Mouse (Mus musculus) hindlimb bud, embryonic 11.5 days (tissue): ENCODE results near the gene Myo18b.

Source experiments
- DNase-seq: peaks from one replicate; pipeline ENCODE4 v3.0.0-alpha.2; 2012; ENCODE audit warnings: low read depth, low spot score; ENCODE audit errors: extremely low spot score

Gene Myo18b

DNA sequence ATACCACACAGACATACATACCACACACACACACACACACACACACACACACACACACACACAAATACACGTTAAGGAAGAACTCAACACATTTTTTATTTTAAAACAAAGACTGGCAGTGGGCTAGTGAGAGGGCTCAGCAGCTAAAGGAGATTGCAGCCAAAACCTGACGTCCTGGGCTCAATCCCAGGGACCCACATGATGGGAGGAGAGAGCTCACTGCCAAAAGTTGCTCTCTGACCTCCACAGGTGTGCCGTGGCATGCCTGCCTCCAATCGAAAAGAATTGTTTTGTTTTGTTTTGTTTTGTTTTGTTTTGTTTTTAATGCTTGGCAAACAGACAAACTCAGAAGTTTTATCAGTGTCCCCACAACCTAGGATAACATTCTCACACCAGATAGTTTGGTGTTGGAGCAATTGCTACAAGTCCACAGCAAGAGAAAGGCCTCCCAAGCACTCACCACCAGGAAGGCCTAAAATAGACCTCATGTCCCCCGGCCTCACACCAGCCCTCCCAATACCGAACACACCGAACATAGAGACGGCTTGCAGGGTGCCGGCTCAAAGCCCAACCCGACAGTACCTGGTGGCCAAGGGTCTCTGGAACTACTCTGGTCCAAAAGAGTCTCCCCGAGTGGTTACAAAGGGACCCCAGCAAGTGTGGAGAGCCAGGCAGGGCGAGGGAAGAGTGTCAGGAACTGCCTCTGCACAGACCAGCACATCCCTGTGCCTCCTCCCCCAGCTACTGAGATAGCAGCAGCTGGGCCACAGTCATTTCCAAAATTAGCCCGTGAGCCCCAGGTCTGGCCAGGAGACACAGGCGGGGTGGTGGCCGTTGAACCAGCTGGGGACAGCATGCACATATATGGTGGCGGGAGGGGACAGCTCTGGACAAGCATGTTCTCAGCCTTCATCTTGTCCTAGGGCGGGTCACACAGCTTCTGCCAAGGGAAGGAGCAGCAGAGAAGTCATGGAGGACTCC lies at the start of gene Myo18b:
Gene Myo18b (minus strand): TSS at position 689 of the 981 bp plus-strand sequence.
- DNase-seq = no peak

DNA sequence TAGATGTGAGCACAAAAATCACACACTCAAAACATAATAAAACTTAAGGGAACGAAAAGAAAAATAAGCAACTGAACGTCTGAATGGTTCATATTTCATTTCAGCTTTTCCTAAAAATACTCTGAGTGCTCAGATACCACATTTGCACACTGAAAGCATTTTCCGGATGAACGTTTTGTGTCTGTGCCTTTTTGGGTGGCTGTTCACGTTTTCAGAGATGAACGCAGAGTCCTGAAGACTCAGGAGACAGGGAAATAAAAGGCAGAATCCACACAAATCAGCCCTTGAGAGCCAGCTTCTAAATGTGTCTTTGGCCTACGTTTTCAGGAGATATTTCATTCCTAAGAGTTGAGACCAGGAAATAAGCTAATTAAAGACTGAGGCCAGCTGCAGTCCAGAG lies 49.8 kb upstream of the Myo18b start:
- no peak for DNase-seq

DNA sequence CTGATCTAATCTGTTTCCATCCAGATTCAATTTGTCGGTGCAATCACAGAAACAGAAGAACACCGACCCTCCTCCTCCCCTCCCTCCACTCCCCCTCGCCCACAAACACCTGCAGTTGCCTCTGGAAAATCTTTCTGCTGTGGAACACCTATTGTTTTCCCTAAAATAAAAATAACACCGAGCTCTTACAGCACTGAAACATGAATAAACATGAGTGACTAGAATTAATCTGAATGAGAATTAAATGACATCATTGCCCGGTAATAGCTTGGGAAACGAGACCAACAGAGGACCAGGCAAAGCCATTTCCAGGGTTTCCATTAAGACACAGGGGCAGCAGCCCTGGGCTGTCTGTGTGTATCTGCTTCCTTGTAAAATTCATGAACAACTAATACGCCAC lies 46.1 kb upstream of the Myo18b start:
- no peak for DNase-seq

DNA sequence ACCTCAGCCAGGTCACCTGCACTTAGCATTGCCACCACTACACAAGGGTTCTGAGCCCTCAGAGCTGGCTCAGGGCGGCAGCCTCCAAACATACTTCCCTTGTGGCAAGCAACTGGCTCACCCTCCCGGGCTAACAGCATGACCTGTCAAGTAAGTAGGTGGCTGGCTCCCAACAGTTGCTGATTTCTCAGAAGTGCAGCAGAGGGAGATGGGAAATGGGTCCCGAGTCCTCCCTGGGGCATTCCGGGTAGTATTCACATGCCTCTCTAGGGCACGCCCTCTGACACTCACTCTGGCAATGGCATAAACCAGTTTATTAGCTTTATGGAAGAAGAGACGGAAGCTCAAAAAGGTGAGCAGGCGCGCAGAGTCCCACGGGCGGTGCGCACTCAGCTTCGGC lies 44.8 kb upstream of the Myo18b start:
- DNase-seq = no peak

DNA sequence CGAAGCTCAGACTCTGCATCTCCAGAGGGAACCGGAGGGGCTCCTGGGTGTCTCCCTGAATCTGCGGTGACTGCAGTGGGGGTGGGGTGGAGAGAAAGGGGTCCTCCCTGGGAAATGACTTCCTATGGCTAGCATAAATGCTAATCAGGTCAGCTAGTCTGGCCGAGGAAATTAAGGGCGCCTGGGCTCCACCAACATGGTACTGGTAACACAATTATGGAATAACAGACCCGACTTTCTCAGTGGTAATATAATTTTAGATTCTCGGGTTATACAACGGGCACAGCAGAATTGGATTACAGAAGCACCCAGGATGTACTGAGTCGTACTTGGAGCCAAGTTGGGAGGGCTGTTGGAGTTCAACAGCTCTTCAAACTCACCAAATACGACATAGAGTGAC lies 40.5 kb upstream of the Myo18b start:
- DNase-seq = no peak

DNA sequence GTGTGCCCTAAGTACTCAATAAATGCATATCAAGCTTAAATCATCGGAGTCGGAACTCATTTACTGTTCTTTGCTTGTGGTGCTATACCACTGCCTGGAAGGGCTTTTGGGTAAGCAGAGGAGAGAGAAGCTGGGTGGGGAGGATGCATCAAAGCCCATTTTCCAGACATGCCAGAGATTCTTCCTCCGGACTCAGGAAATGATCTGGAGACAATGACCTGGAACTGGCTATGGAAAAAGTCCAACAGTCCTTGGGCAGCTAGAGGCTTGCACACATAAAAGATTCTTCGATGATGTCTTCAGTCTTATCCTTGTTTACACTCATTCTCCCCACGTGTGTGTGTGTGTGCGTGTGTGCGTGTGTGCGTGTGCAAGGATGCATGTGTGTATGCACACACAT lies 39.3 kb upstream of the Myo18b start:
- no peak for DNase-seq

DNA sequence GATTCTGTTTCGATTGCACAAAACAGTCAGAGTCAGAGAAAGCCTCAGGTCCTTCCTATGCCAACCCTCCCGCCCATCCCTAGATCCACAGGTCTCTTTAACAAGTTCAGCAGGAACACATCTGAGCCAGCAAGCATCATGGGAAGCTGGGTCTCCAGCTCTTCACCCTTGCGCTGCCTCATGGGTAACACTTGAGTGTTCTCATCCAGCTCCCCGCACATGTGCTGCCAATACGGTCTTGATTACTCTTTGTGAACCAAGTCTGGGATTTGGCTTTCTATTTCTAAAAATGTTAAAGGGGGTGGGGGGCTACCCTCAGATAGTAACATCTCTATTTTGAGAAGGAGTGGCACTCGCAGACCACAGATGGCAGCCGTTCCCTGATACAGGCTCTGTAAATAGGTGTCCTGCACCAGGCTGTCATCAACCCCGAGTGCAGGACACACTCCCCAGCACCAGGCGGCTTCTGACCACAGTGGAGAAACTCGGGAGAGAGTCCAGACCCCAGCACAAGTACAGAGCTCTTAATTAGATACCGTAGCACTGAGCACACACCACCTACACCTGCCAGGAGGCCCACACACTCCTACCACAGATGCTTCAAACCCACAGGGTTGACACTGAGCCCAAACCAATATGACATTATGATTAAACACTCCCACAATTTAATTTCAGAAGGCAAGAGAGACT lies 36.9 kb upstream of the Myo18b start:
- no peak for DNase-seq

DNA sequence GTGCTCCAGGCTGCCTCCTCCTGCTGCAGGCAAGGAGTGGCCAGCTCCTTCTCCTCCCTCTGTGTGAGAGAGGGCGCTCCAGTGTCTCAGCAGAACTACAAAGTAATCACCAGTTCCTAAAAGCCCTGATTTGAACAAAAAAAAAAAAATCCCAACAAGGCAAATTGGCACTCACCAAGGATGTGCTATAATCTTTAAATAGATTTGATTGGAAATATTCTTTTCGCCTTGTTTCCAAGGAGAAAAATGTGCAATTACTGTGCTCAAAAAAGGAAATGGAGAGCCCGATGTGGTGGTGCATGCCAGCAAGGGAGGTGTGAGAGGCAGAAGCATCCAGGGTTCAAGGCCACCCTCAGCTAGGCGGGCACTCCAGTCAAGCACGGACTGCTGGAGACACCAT lies 35.7 kb upstream of the Myo18b start:
- no peak for DNase-seq

DNA sequence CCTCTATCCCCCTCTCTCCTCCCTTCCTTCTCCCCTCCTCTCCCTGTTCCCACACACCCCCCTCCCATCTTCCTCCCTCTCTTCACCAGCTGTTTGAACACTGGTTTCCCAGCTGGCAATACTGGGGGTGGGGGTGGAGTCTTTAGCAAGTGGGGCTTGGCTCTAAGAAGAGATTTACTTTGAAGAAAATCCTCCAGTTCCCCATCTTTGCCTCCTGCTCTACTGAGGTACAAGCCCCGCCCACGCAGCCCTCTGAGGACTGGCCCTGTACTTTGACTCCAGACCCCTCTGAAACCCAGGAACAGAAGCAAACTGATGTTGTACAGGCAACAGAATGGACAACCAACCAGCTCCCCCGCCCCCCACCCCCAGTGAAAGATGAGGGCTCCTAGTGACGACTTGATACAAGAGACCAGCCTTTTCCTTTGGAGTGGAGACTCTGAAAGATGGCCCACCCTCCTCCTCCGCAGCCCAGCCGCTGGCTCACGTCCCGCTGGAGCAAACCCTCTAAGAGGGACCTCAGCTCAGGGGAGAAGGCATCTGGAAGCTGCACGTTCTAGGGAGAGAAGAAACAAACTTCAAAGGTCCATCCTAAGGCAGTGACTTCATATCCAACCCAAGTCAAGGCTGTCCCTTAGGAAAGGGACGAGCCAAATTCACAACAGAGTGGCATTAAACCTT lies 32.2 kb upstream of the Myo18b start:
- no peak for DNase-seq

DNA sequence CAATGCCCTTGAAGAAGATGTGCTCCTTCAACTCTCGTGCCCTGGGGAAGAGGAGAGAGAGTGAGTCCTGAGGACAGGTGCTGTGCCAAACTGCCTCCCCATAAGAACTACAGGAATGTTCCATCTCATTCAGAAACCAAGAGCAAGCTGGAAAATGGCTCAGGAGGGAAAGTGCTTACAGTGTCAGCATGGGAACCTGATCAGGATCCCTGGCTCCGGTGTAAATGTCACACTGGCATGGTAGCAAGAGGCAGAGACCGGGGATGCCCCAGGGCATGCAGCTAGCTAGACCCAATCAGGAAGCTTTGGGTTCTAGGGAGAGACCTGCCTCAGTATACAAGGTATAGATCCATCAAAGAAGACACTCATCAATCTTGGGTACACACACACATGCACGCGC lies 29.3 kb upstream of the Myo18b start:
- no peak for DNase-seq

DNA sequence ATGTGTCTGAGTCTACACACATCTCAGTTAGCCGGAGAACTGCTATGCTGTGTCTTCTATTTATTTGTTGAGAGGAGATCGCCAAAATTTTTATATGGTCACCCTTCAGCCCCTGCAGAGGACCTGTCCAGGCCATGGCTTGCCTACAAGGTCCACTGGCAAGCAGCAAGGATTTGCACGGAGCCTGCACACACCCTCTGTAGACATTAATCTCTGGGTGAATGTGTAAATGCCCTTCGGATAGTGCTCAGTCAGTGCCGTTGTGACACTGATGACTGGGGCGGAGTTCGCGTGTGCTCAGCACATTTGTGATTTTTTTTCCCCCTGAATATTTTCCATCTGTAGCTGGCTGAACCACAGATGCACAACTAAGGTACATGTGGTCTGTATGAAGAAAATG lies 28.6 kb upstream of the Myo18b start:
- no peak for DNase-seq

DNA sequence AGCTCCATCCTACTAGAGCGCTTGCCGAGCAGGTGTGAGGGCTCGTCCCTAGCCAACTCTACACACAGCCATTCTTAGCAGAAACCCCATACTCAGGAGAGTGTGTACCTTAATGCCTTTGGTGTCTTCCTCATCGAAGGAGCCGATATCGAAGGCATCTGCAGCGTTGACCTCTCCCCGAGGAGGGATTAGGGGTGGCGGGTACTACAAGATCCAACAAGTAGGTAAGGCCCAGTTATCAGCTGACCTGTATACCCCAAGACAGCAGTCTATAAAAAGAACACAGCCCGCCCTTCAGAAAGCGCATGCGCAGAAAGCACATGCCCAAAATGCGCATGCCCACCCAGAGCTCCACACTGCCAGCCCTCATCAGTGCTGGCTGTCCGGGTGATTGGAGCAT lies 27.7 kb upstream of the Myo18b start:
- DNase-seq = no peak

DNA sequence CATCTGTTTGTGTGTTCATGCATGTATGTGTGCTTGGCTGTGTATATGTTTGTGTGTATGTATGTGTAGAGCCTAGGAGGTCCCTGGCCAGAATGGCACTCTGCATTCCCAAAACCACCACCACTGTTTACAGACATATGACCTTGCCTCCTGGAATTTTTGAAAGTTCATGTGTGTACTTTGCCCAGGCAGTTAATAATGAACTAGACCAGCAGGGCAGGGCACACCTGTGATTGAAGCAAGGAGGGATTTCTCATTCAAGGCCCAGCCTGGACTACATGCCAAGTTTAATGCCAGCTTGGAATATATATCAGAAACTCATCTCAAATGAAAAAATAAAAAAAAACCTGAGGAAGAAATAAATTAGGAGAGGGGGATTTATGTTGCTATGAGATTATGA lies 25.8 kb upstream of the Myo18b start:
- DNase-seq = no peak

DNA sequence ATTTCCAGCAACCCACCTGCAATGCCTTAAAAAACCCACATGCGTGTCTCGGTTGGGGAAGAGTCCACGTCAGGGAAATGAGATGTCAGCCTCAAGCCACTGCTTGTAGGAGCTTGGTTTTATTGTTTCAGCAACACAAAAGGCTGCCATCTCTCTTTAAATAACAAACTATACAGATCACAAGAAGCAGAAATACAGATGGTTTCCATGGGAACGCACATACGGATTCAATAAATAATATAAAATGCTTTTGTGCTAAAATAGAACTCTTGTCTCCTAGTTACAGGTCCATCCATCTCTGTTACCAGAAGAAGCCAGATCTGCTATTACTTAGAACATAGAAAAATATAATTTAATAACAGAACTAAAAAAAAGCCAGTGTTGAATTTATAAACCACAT lies 14.2 kb upstream of the Myo18b start:
- DNase-seq = no peak

DNA sequence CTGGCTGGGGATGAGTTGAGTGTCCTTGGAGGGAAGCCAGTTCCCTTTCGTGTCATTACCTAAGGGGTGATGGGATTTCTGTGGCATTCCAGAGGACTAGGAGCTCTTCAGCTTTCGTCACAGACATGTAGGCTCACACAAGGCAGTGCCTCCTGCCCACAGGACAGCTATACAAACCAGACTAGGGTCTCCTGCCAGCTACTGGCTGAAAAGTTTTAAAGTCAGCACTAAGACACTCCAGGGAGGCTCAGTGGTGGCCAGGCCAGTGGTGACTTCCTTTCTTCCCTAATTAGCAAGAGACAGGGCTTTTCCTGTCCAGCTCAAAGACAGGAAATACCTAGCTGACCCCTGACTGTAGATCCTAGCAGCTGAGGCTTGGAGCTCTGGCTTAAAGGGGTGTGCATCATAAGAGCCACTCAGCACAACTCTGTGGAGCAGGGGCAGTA lies 12.0 kb upstream of the Myo18b start:
- no peak for DNase-seq

DNA sequence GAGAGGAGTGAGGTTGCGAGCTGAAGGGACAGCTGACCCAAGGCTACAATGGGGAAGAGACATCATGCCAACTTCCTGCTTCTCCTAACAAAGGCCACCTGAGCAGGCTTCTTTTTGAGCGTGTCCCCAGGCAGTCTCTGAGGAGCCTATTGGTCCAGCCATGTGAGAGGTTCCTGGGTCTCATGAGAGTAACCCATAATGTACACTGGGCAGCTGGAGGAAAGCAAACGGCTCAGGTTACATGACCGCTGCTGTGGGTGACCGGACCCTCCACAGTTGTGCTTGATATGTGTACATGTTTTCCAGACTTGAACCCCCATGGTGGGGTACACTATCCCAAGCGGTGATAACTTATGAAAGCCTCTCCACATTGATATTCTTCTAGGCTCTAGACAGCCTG lies 11.3 kb upstream of the Myo18b start:
- DNase-seq = no peak

DNA sequence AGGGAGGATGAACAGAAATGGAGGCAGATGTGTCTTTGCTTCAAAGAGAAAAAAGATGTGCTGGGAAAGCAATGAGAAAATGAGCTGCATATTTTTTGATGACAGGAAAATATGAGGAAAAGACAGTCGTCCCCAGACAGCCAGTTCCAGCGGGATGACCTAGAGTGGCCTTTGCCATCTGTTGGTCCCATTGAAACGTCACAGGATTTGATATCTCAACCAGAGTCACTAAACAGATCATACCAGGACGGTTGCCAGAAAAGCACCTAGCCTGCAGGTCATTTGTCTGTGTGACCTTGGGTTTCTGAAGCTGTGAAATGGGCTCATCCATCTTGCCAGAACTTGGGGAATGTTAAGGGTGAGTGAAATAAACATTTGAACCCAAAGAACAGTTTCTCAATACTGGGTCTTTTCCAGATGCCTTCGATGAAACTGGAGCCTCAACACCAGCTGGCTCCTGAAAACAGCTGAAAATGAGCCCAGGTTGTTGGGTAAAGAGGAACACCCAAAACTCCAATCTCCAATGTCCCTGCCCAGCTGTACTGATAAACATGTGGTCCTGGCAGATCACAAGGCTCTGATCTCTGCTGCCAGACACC lies 2.6 kb downstream of the Myo18b start:
- DNase-seq = no peak

DNA sequence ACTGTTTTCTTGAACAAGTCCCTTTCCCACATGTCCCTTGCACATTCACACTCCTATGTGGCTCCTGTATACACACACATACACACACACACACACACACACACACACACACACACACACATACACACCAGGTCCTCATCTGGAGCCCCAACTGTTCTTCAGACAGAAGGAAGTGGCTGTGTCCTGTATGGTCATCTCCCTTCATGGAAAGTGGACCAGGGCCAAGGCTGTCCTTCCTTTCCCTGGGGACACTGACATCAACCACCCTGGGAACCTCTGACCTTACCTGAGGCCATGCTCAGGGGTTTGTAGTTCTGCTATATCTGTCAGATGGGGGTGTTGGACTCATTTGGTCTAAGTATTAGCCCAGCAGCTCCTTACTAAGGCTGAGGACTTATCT lies 3.8 kb downstream of the Myo18b start:
- no peak for DNase-seq

DNA sequence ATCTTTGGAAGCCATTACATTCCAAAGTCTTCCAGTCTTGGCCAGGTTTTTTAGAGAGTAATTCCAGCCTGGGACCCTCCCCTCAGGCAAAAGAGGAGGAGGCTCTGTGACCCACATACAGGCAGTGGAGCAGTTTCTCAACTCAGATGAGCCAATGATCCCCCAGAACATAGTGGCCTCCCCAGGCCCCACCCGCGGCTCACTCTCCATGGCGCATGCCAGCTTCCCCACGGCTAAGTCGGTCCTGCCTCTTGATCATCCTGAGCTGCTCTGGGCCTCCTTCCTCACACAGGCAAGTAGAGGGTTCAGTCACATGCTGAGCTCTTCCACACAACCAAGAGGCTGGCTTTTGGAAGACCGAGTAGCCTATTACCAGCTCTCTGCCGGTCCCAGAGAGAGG lies 7.5 kb downstream of the Myo18b start:
- no peak for DNase-seq

DNA sequence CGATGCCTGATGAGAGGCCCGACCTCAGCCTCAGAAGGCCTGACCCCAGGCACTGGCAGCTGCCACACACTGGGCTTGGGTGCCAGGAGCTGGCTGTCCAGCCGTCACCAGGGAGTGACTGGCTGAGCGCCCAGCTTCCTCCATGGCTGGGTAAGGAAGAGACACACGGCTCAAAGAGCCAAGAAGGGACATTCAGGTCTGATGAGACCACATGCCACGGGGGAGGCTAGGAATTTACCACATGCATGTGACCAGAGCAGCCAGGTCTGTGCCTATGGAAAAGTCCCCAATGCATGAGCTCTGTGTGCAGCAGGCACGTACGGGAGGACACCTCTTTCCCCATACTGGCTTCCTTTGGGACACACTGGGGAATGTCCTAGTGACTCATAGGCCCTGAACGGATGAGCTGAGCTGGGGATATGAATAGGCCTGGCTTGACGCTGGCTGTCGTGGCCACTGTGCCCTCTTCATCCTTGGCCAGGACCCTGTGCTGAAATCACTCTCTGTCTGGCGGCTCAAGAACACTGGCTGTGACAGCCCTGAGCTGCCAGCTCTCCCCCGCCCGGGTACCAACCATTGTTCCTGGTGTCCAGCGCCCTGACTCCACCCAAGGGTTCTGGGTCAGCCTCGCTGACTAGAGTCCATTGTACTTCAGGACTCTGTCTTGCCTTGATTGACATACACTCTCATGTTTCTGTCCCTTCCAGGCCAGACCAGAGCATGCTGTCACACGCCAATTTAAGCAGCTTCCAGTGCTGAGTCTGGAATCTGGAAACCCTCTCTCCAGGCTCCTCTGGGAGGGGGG lies 9.3 kb downstream of the Myo18b start:
- no peak for DNase-seq
